Mouse (Mus musculus) MEL (cell line): ENCODE data around the gene Fbxo24. TPM values are rescaled to one million over a fixed set of nuclear protein-coding genes. Genes with fewer than 3 reads are reported as not detected.

Experiments used
- DNase-seq: peaks from one replicate; pipeline ENCODE4 v3.0.0; 2011; ENCODE audit warnings: low read depth, low spot score
- H3K27ac ChIP-seq: 2 replicates; pipeline ENCODE4 v1.5.1; 2012; ENCODE audit warnings: low read depth, mild to moderate bottlenecking, control low read depth, low read length, moderate library complexity; ENCODE audit not compliant: control insufficient read depth
- H3K27me3 ChIP-seq, 2 experiments: fragments of 150-350 bp in 1 of 2; sonication (generic) in 1 of 2; 2 replicates each; pipeline ENCODE4 v1.6.1; 2012; ENCODE audit warnings: low read length in 2 of 2, mild to moderate bottlenecking in 2 of 2, improper control_type of control experiment in 1 of 2, moderate library complexity in 1 of 2; ENCODE audit not compliant: insufficient read depth in 2 of 2, control insufficient read depth in 1 of 2
- H3K36me3 ChIP-seq, 2 experiments: 2 replicates each; pipeline ENCODE4 v1.6.1; 2012 to 2014; ENCODE audit warnings: low read length in 2 of 2, improper control_type of control experiment in 1 of 2, inconsistent platforms in 1 of 2, mild to moderate bottlenecking in 1 of 2; ENCODE audit not compliant: insufficient read depth in 2 of 2, control insufficient read depth in 1 of 2
- H3K4me1 ChIP-seq, 2 experiments: fragments of 150-350 bp in 1 of 2; sonication (generic) in 1 of 2; 2 replicates each; pipeline ENCODE4 v1.6.1; 2012; ENCODE audit warnings: low read length in 2 of 2, improper control_type of control experiment in 1 of 2, mild to moderate bottlenecking in 1 of 2; ENCODE audit not compliant: insufficient read depth in 2 of 2, control insufficient read depth in 1 of 2
- H3K4me3 ChIP-seq, 2 experiments: fragments of 150-350 bp in 1 of 2; sonication (generic) in 1 of 2; 2 replicates each; pipeline ENCODE4 v1.5.1; 2012; ENCODE audit warnings: low read depth in 2 of 2, low read length in 2 of 2, mild to moderate bottlenecking in 2 of 2, moderate library complexity in 2 of 2, control low read depth in 1 of 2, improper control_type of control experiment in 1 of 2; ENCODE audit not compliant: control insufficient read depth in 1 of 2, insufficient read depth in 1 of 2
- H3K79me2 ChIP-seq: 2 replicates; pipeline ENCODE4 v1.6.1; 2012; ENCODE audit warnings: mild to moderate bottlenecking, low read length, moderate library complexity; ENCODE audit not compliant: control insufficient read depth, poor library complexity, insufficient read depth
- H3K9ac ChIP-seq: 2 replicates; pipeline ENCODE4 v1.6.1; 2012; ENCODE audit warnings: low read depth, mild to moderate bottlenecking, control low read depth, low read length, moderate library complexity; ENCODE audit not compliant: control insufficient read depth, poor library complexity, severe bottlenecking
- H3K9me3 ChIP-seq: fragments of 150-350 bp; sonication (generic); replicated peaks from 2 replicates; pipeline ENCODE4 v1.6.1; 2012; ENCODE audit warnings: mild to moderate bottlenecking, low read length, improper control_type of control experiment, moderate library complexity; ENCODE audit not compliant: insufficient read depth
- BHLHE40 ChIP-seq: IDR thresholded peaks from 2 replicates; pipeline ENCODE4 v1.6.1; 2012; ENCODE audit warnings: low read depth, mild to moderate bottlenecking, inconsistent platforms, low read length, improper control_type of control experiment, borderline replicate concordance
- ETS1 ChIP-seq: IDR thresholded peaks from 2 replicates; pipeline ENCODE4 v1.6.1; 2012; ENCODE audit warnings: low read depth, mild to moderate bottlenecking, inconsistent platforms, low read length, improper control_type of control experiment, moderate library complexity
- GATA1 ChIP-seq: IDR thresholded peaks from 2 replicates; pipeline ENCODE4 v1.6.1; 2011; ENCODE audit warnings: low read depth, low read length, improper control_type of control experiment
- HCFC1 ChIP-seq: IDR thresholded peaks from 2 replicates; pipeline ENCODE4 v1.6.1; 2012; ENCODE audit warnings: low read depth, mild to moderate bottlenecking, inconsistent platforms, low read length, improper control_type of control experiment, moderate library complexity
- JUND ChIP-seq: IDR thresholded peaks from 2 replicates; pipeline ENCODE4 v1.6.1; 2011; ENCODE audit warnings: low read depth, mild to moderate bottlenecking, improper control_type of control experiment, low read length
- MAFK ChIP-seq: IDR thresholded peaks from 2 replicates; pipeline ENCODE4 v1.6.1; 2011; ENCODE audit warnings: low read depth, mild to moderate bottlenecking, low read length, improper control_type of control experiment, borderline replicate concordance
- MAX ChIP-seq: IDR thresholded peaks from 2 replicates; pipeline ENCODE4 v1.6.1; 2011; ENCODE audit warnings: low read length, improper control_type of control experiment
- MAZ ChIP-seq: IDR thresholded peaks from 2 replicates; pipeline ENCODE4 v1.6.1; 2012; ENCODE audit warnings: low read depth, mild to moderate bottlenecking, inconsistent platforms, low read length, improper control_type of control experiment
- MEF2A ChIP-seq: IDR thresholded peaks from 2 replicates; pipeline ENCODE4 v1.6.1; 2014; ENCODE audit warnings: low read depth, mild to moderate bottlenecking, inconsistent platforms, low read length, improper control_type of control experiment; ENCODE audit not compliant: poor library complexity, insufficient replicate concordance, severe bottlenecking; ENCODE audit errors: extremely low read depth
- MXI1 ChIP-seq: IDR thresholded peaks from 2 replicates; pipeline ENCODE4 v1.6.1; 2011; ENCODE audit warnings: mild to moderate bottlenecking, low read depth, low read length, improper control_type of control experiment
- MYC ChIP-seq: IDR thresholded peaks from 2 replicates; pipeline ENCODE4 v1.6.1; 2011; ENCODE audit warnings: low read depth, mild to moderate bottlenecking, low read length, improper control_type of control experiment, moderate library complexity
- NELFE ChIP-seq: IDR thresholded peaks from 2 replicates; pipeline ENCODE4 v1.6.1; 2011; ENCODE audit warnings: low read depth, low read length, improper control_type of control experiment
- NRF1 ChIP-seq: IDR thresholded peaks from 2 replicates; pipeline ENCODE4 v1.6.1; 2014; ENCODE audit warnings: low read depth, mild to moderate bottlenecking, inconsistent platforms, low read length, improper control_type of control experiment, moderate library complexity; ENCODE audit not compliant: poor library complexity, insufficient read depth, severe bottlenecking
- POLR2A ChIP-seq, 2 experiments: IDR thresholded peaks; 2 replicates each; pipeline ENCODE4 v1.6.1; 2011 to 2012; ENCODE audit warnings: low read length in 2 of 2, mild to moderate bottlenecking in 2 of 2, control low read depth in 1 of 2, improper control_type of control experiment in 1 of 2, low read depth in 1 of 2, moderate library complexity in 1 of 2; ENCODE audit not compliant: control insufficient read depth in 1 of 2, insufficient read depth in 1 of 2, poor library complexity in 1 of 2
- POLR2AphosphoS5 ChIP-seq: IDR thresholded peaks from 2 replicates; pipeline ENCODE4 v1.6.1; 2012; ENCODE audit warnings: low read depth, borderline replicate concordance, mild to moderate bottlenecking, inconsistent platforms, low read length, moderate library complexity, mixed read lengths
- RCOR1 ChIP-seq: IDR thresholded peaks from 2 replicates; pipeline ENCODE4 v1.6.1; 2012; ENCODE audit warnings: low read depth, mild to moderate bottlenecking, inconsistent platforms, low read length, improper control_type of control experiment
- TAL1 ChIP-seq: IDR thresholded peaks from 2 replicates; pipeline ENCODE4 v1.6.1; 2012; ENCODE audit warnings: mild to moderate bottlenecking, inconsistent platforms, low read length, moderate library complexity, mixed read lengths
- TBP ChIP-seq: IDR thresholded peaks from 2 replicates; pipeline ENCODE4 v1.8.0; 2011; ENCODE audit warnings: low read depth, low read length, improper control_type of control experiment
- UBTF ChIP-seq: IDR thresholded peaks from 2 replicates; pipeline ENCODE4 v1.6.1; 2012; ENCODE audit warnings: low read depth, mild to moderate bottlenecking, inconsistent platforms, low read length, improper control_type of control experiment, moderate library complexity, borderline replicate concordance; ENCODE audit not compliant: insufficient read depth
- ZC3H11A ChIP-seq: IDR thresholded peaks from 2 replicates; pipeline ENCODE4 v1.6.1; 2012; ENCODE audit warnings: low read depth, mild to moderate bottlenecking, inconsistent platforms, low read length, improper control_type of control experiment
- polyA plus RNA-seq, 2 experiments: library from polyadenylated mRNA; stranded (reverse) in 1 of 2; unstranded in 1 of 2; fragments of >175 nt in 1 of 2; fragments of >200 nt in 1 of 2; gene quantifications; 2 replicates each; pipeline versions ENCODE4 v1.2.1 to v1.2.4; 2012; ENCODE audit warnings: low replicate concordance in 2 of 2, low read depth in 1 of 2; ENCODE audit not compliant: insufficient read length in 2 of 2, insufficient read depth in 1 of 2, missing spikeins in 1 of 2
- total RNA-seq: library from RNA; depleted of rRNA; stranded (reverse); fragments of 300-350 nt; gene quantifications from 2 replicates; pipeline ENCODE4 v1.2.3, GENCODE M21; 2012

Gene Fbxo24
- total and polyA plus RNA-seq, 3 experiments: 0.42 to 0.46 TPM; not detected in 1

- TF ChIP-seq POLR2A (IDR thresholded peaks at IDR 0.05; ENCODE audit: control insufficient read depth in 1 of 2, insufficient read depth in 1 of 2, low read depth in 1 of 2, low read length in 2 of 2, poor library complexity in 1 of 2): no peak
- no peak for TF ChIP-seq MAX
- no peak for TF ChIP-seq GATA1
- TF ChIP-seq POLR2AphosphoS5: no peak
- TF ChIP-seq MAZ: no peak
- TF ChIP-seq MAFK: no peak
- TF ChIP-seq MXI1: no peak
- no peak for TF ChIP-seq MYC
- no peak for TF ChIP-seq JUND
- no peak for TF ChIP-seq HCFC1
- TF ChIP-seq TAL1: no peak
- no peak for TF ChIP-seq MEF2A
- TF ChIP-seq TBP: no peak
- TF ChIP-seq, all 39 proteins: peak for 0
- Histone ChIP-seq H3K9ac (no peak overlapping the region), H3K79me2 (no peaks in the 10 kb centered on the region), H3K4me3 (no peak overlapping the region), H3K36me3 (peaks cover 0 to 3% of the 10 kb centered on the region in 2 experiments; a peak in 1 of 4 replicates), H3K4me1 (peaks cover 0 to 4% of the 10 kb centered on the region in 2 experiments; a peak in 2 of 4 replicates), H3K27me3 (no peaks in the 10 kb centered on the region), H3K9me3 (no peaks in the 10 kb centered on the region), H3K27ac (no peak overlapping the region)
- DNase-seq: no peak
Observed at GRCm38 (mm10) chr5:137608654-137609190, 20.1 kb downstream of the Fbxo24 start.

GRCm38 (mm10) chr5:137607860-137608653, 20.7 kb downstream of the Fbxo24 start:
- Histone ChIP-seq H3K27ac (no peak overlapping the region), H3K9ac (no peak overlapping the region)

More at GRCm38 (mm10) chr5:137607860-137608653, 20.7 kb downstream of the Fbxo24 start:
- no peaks in the 10 kb centered on the region for H3K27me3 ChIP-seq
- no peaks in the 10 kb centered on the region for H3K9me3 ChIP-seq
- H3K4me1 ChIP-seq: peaks cover 0 to 4% of the 10 kb centered on the region in 2 experiments; a peak in 2 of 4 replicates
- H3K36me3 ChIP-seq: peaks cover 0 to 3% of the 10 kb centered on the region in 2 experiments; a peak in 2 of 4 replicates
- TF ChIP-seq BHLHE40: no peak
- no peak for TF ChIP-seq RCOR1
- TF ChIP-seq MEF2A: no peak
- TF ChIP-seq ETS1: no peak
- no peak for TF ChIP-seq UBTF
- TF ChIP-seq NRF1: no peak
- TF ChIP-seq NELFE: no peak
- TF ChIP-seq ZC3H11A: no peak
- TF ChIP-seq, all 39 proteins: peak for 0
- no peak overlapping the region for H3K4me3 ChIP-seq
- DNase-seq: no peak
- H3K79me2 ChIP-seq: no peaks in the 10 kb centered on the region
